Mouse (Mus musculus) adrenal gland, postnatal 36 days (tissue): Measurements from ENCODE around the gene Ubn2. TPM values are rescaled to one million over a fixed set of nuclear protein-coding genes. Genes with fewer than 3 reads are reported as not detected.
"Not testable (repeated sequence)": the region's sequence is repeated elsewhere in the genome, so short reads cannot be mapped to it uniquely, and the experiment has no call there.

ENCODE experiments used
- DNase-seq, 2 experiments: peaks; one replicate each; pipeline ENCODE4 v3.0.0; 2021; ENCODE audit warnings: mixed read lengths in 1 of 2
- long read RNA-seq, 2 experiments: library from polyadenylated mRNA; stranded (forward); transcript quantifications; one replicate each; pipeline ENCODE4 v2.0.0; 2021; ENCODE audit warnings: borderline sequencing depth in 2 of 2
- total RNA-seq, 2 experiments: library from RNA; stranded (reverse); gene quantifications; 2 replicates each; pipeline ENCODE4 v1.2.3; 2021

Gene Ubn2
- total RNA-seq = 10 to 100 TPM; 24.3 to 31.8 TPM
- long read RNA-seq, experiment 1, partial matches to known transcripts = 4 of 11 reads
- long read RNA-seq, experiment 1, other reads (novel, unspliced or antisense) = 7 of 11 reads
- long read RNA-seq, experiment 2, partial matches to known transcripts = 0 of 4 reads
- long read RNA-seq, experiment 2, other reads (novel, unspliced or antisense) = 4 of 4 reads

- DNase-seq = peak; percentile 98 to 99
Measured at GRCm38 (mm10) chr6:38433261-38434033, at the start of gene Ubn2. Gene Ubn2, plus strand, starts transcription at chr6:38433950.

- DNase-seq = peak in 1 of 2 experiments; percentile 15
Measured at GRCm38 (mm10) chr6:38389671-38390070, 44.1 kb upstream of the Ubn2 start.

- DNase-seq = peak in 1 of 2 experiments; percentile 1
Measured at GRCm38 (mm10) chr6:38432457-38432856, 1.3 kb upstream of the Ubn2 start.

GRCm38 (mm10) chr6:38434055-38435023 is 589 bp downstream of the Ubn2 start:
- peak; percentile 73 to 78 for DNase-seq

GRCm38 (mm10) chr6:38443842-38444241 is 10.1 kb downstream of the Ubn2 start:
- DNase-seq = peak in 1 of 2 experiments; percentile 1

GRCm38 (mm10) chr6:38448295-38448694 is 14.5 kb downstream of the Ubn2 start:
- DNase-seq = no peak

GRCm38 (mm10) chr6:38453049-38453448 is 19.3 kb downstream of the Ubn2 start:
- DNase-seq = no peak

GRCm38 (mm10) chr6:38456425-38456824 is 22.7 kb downstream of the Ubn2 start:
- not testable (repeated sequence) for DNase-seq

- no peak for DNase-seq
Measured at GRCm38 (mm10) chr6:38458075-38458474, 24.3 kb downstream of the Ubn2 start.

- DNase-seq = no peak
Measured at GRCm38 (mm10) chr6:38469591-38469990, 35.8 kb downstream of the Ubn2 start.

- no peak for DNase-seq
Measured at GRCm38 (mm10) chr6:38481694-38482371, 48.1 kb downstream of the Ubn2 start.

GRCm38 (mm10) chr6:38492550-38492949 is 58.8 kb downstream of the Ubn2 start:
- peak; percentile 42 to 59 for DNase-seq

GRCm38 (mm10) chr6:38495641-38496040 is 61.9 kb downstream of the Ubn2 start:
- DNase-seq = no peak

- DNase-seq = no peak
Measured at GRCm38 (mm10) chr6:38512096-38512495, 78.3 kb downstream of the Ubn2 start.

- no peak for DNase-seq
Measured at GRCm38 (mm10) chr6:38512830-38513229, 79.1 kb downstream of the Ubn2 start.

- DNase-seq = peak in 1 of 2 experiments; percentile 11
Measured at GRCm38 (mm10) chr6:38515201-38515600, 81.5 kb downstream of the Ubn2 start.

- DNase-seq = peak in 1 of 2 experiments; percentile 33
Measured at GRCm38 (mm10) chr6:38523851-38524250, 90.1 kb downstream of the Ubn2 start.

- DNase-seq = peak in 1 of 2 experiments; percentile 46
Measured at GRCm38 (mm10) chr6:38531211-38531820, 97.6 kb downstream of the Ubn2 start.

GRCm38 (mm10) chr6:38532500-38533420 is 99.0 kb downstream of the Ubn2 start:
- no peak for DNase-seq
